Mouse (Mus musculus): Measurements from ENCODE around the gene Hyal2. TPM values are rescaled to one million over a fixed set of nuclear protein-coding genes. Genes with fewer than 3 reads are reported as not detected.

The Hyal2 gene
- total and polyA plus RNA-seq, 3 experiments, result 40.2 to 43.6 (median 40.8) TPM

GRCm38 (mm10) chr9:107547026-107547425 is 20.7 kb upstream of the Hyal2 start, which contains the start of gene Zmynd10:
Gene Zmynd10, plus strand, starts transcription at chr9:107547298.
- no peak for TF ChIP-seq CTCF (IDR thresholded peaks at IDR 0.05)
- TF ChIP-seq POLR2A (IDR thresholded peaks at IDR 0.05; ENCODE audit: insufficient read depth, low read depth, low read length), result no peak
- TF ChIP-seq EP300 (IDR thresholded peaks at IDR 0.05; ENCODE audit: insufficient read depth, low read depth, low read length), result no peak
- Histone ChIP-seq H3K4me1 (ENCODE audit: control insufficient read depth, insufficient read depth, low read length) (peaks cover 10% of the 10 kb centered on the region), H3K79me2 (replicated peaks; ENCODE audit: control insufficient read depth, insufficient read depth, low read length) (no peaks in the 10 kb centered on the region), H3K27me3 (ENCODE audit: control insufficient read depth, insufficient read depth, low read length) (no peaks in the 10 kb centered on the region), H3K36me3 (ENCODE audit: control insufficient read depth, insufficient read depth, low read length) (no peaks in the 10 kb centered on the region), H3K4me3 (0 out of 2 replicates have a peak within 1 kb of the TSS, but pooled peaks have one; percentile 10), H3K27ac (no peak within 1 kb of the TSS), H3K9ac (ENCODE audit: low read depth, low read length) (no peak within 1 kb of the TSS)
- intact Hi-C loops (cut with DNase I), result loop anchor here (10.0 kb wide), 1 partner anchor 862 kb away; the partner anchor contains the start of gene Tex264
- WGBS, result 7% methylated on average over 20 of the region's 20 CpGs
- peak; percentile 82 to 89 for DNase-seq

- Histone ChIP-seq H3K4me3 (no peak overlapping the region), H3K79me2 (replicated peaks; ENCODE audit: control insufficient read depth, insufficient read depth, low read length) (no peaks in the 10 kb centered on the region), H3K27ac (no peak overlapping the region), H3K27me3 (ENCODE audit: control insufficient read depth, insufficient read depth, low read length) (no peaks in the 10 kb centered on the region), H3K9ac (ENCODE audit: low read depth, low read length) (no peak overlapping the region), H3K36me3 (ENCODE audit: control insufficient read depth, insufficient read depth, low read length) (no peaks in the 10 kb centered on the region), H3K4me1 (ENCODE audit: control insufficient read depth, insufficient read depth, low read length) (peaks cover 10% of the 10 kb centered on the region)
- 74% methylated on average over 5 of the region's 5 CpGs for WGBS
- no peak for TF ChIP-seq CTCF (IDR thresholded peaks at IDR 0.05)
- intact Hi-C loops (cut with DNase I), result loop anchor here (10.0 kb wide), 1 partner anchor 863 kb away; the partner anchor contains the start of gene Tex264
- peak in 1 of 2 experiments; percentile 31 for DNase-seq
Observed at GRCm38 (mm10) chr9:107547957-107548356, 19.8 kb upstream of the Hyal2 start.

GRCm38 (mm10) chr9:107548820-107549219 is 18.9 kb upstream of the Hyal2 start:
- peaks cover 14% of the 10 kb centered on the region for H3K4me1 ChIP-seq (ENCODE audit: control insufficient read depth, insufficient read depth, low read length)
- no peaks in the 10 kb centered on the region for H3K36me3 ChIP-seq (ENCODE audit: control insufficient read depth, insufficient read depth, low read length)
- 95% methylated on average over 10 of the region's 10 CpGs for WGBS
- intact Hi-C loops (cut with DNase I), result loop anchor here (10.0 kb wide), 1 partner anchor 864 kb away; the partner anchor contains the start of gene Tex264
- no peak overlapping the region for H3K9ac ChIP-seq (ENCODE audit: low read depth, low read length)
- TF ChIP-seq EP300 (IDR thresholded peaks at IDR 0.05; ENCODE audit: insufficient read depth, low read depth, low read length) (no peak), CTCF (IDR thresholded peaks at IDR 0.05) (no peak), POLR2A (IDR thresholded peaks at IDR 0.05; ENCODE audit: insufficient read depth, low read depth, low read length) (no peak)
- H3K27me3 ChIP-seq (ENCODE audit: control insufficient read depth, insufficient read depth, low read length), result no peaks in the 10 kb centered on the region
- no peaks in the 10 kb centered on the region for H3K79me2 ChIP-seq (replicated peaks; ENCODE audit: control insufficient read depth, insufficient read depth, low read length)
- no peak overlapping the region for H3K27ac ChIP-seq
- no peak for DNase-seq
- no peak overlapping the region for H3K4me3 ChIP-seq

GRCm38 (mm10) chr9:107549297-107550074 is 18.3 kb upstream of the Hyal2 start:
- H3K4me3 ChIP-seq, result no peak overlapping the region
- peaks cover 15% of the 10 kb centered on the region for H3K4me1 ChIP-seq (ENCODE audit: control insufficient read depth, insufficient read depth, low read length)
- no peaks in the 10 kb centered on the region for H3K79me2 ChIP-seq (replicated peaks; ENCODE audit: control insufficient read depth, insufficient read depth, low read length)
- no peaks in the 10 kb centered on the region for H3K27me3 ChIP-seq (ENCODE audit: control insufficient read depth, insufficient read depth, low read length)
- intact Hi-C loops (cut with DNase I), result loop anchor here (10.0 kb wide), 1 partner anchor 865 kb away; the partner anchor contains the start of gene Tex264
- H3K27ac ChIP-seq, result no peak overlapping the region
- peak in 1 of 2 experiments; percentile 8 for DNase-seq
- 89% methylated on average over 20 of the region's 20 CpGs for WGBS
- H3K9ac ChIP-seq (ENCODE audit: low read depth, low read length), result no peak overlapping the region
- no peaks in the 10 kb centered on the region for H3K36me3 ChIP-seq (ENCODE audit: control insufficient read depth, insufficient read depth, low read length)
- TF ChIP-seq CTCF (IDR thresholded peaks at IDR 0.05) (no peak), POLR2A (IDR thresholded peaks at IDR 0.05; ENCODE audit: insufficient read depth, low read depth, low read length) (no peak), EP300 (IDR thresholded peaks at IDR 0.05; ENCODE audit: insufficient read depth, low read depth, low read length) (no peak)

GRCm38 (mm10) chr9:107550491-107551116 is 17.1 kb upstream of the Hyal2 start:
- peaks cover 15% of the 10 kb centered on the region for H3K4me1 ChIP-seq (ENCODE audit: control insufficient read depth, insufficient read depth, low read length)
- H3K4me3 ChIP-seq, result no peak overlapping the region; the same call in 1 of the 2 replicates
- no peak overlapping the region; the same call in 1 of the 2 replicates for H3K27ac ChIP-seq
- no peak overlapping the region; the same call in 1 of the 2 replicates for H3K9ac ChIP-seq (ENCODE audit: low read depth, low read length)
- no peaks in the 10 kb centered on the region for H3K27me3 ChIP-seq (ENCODE audit: control insufficient read depth, insufficient read depth, low read length)
- no peak for DNase-seq
- H3K79me2 ChIP-seq (replicated peaks; ENCODE audit: control insufficient read depth, insufficient read depth, low read length), result no peaks in the 10 kb centered on the region
- H3K36me3 ChIP-seq (ENCODE audit: control insufficient read depth, insufficient read depth, low read length), result no peaks in the 10 kb centered on the region
- 67% methylated on average over 23 of the region's 23 CpGs for WGBS
- TF ChIP-seq EP300 (IDR thresholded peaks at IDR 0.05; ENCODE audit: insufficient read depth, low read depth, low read length), result no peak
- TF ChIP-seq CTCF (IDR thresholded peaks at IDR 0.05), result no peak
- no peak for TF ChIP-seq POLR2A (IDR thresholded peaks at IDR 0.05; ENCODE audit: insufficient read depth, low read depth, low read length)
- intact Hi-C loops (cut with DNase I), result no loop called here
